Mouse (Mus musculus) subcutaneous adipose tissue, adult 2 months (tissue): Measurements from ENCODE around the gene Olfr397. TPM values are rescaled to one million over a fixed set of nuclear protein-coding genes. Genes with fewer than 3 reads are reported as not detected.

Experiments
- polyA plus RNA-seq: library from polyadenylated mRNA; depleted of rRNA; stranded (reverse); fragments of >200 nt; gene quantifications from 2 replicates; pipeline ENCODE4 v1.2.3, GENCODE M21; 2012; ENCODE audit warnings: low replicate concordance; rRNA removed

Olfr397 gene
- not detected in 2 replicates for polyA plus RNA-seq

GRCm38 (mm10) chr11:73960517-73960916 is at the start of gene Olfr397:
TSS of gene Olfr397 (plus strand) at chr11:73960817.

GRCm38 (mm10) chr11:73936377-73936776 is 24.2 kb upstream of the Olfr397 start, which contains the start of gene Olfr23:
TSS of gene Olfr23 (plus strand) at chr11:73936677.

GRCm38 (mm10) chr11:73990307-73990706 is 29.7 kb downstream of the Olfr397 start, which contains the start of gene Olfr398:
TSS of gene Olfr398 (minus strand) at chr11:73990407.

Other genes with a start within 250 kb of the Olfr397 start
- gene Olfr389, start 180.1 kb upstream of the Olfr397 start, polyA plus RNA-seq: not detected in 2 replicates
- not detected in 2 replicates for gene Olfr390, start 177.9 kb upstream of the Olfr397 start, polyA plus RNA-seq
- not detected in 2 replicates for gene Olfr391-ps, start 157.8 kb upstream of the Olfr397 start, polyA plus RNA-seq
- not detected in 2 replicates for gene Olfr392, start 143.8 kb upstream of the Olfr397 start, polyA plus RNA-seq
- gene Olfr393, start 109.4 kb upstream of the Olfr397 start, polyA plus RNA-seq: not detected in 2 replicates
- not detected in 2 replicates for gene Olfr394, start 70.0 kb upstream of the Olfr397 start, polyA plus RNA-seq
- not detected in 2 replicates for gene Olfr395, start 51.5 kb upstream of the Olfr397 start, polyA plus RNA-seq
- gene Olfr23, start 24.1 kb upstream of the Olfr397 start, polyA plus RNA-seq: not detected in 2 replicates
- not detected in 2 replicates for gene Olfr398, start 29.6 kb downstream of the Olfr397 start, polyA plus RNA-seq
- gene Olfr139, start 95.7 kb downstream of the Olfr397 start, polyA plus RNA-seq: not detected in 2 replicates
- not detected in 2 replicates for gene Olfr399, start 95.8 kb downstream of the Olfr397 start, polyA plus RNA-seq
- not detected in 2 replicates for gene Zfp616, start 109.1 kb downstream of the Olfr397 start, polyA plus RNA-seq
- not detected in 2 replicates for gene Olfr401, start 152.9 kb downstream of the Olfr397 start, polyA plus RNA-seq
- gene Olfr402, start 192.7 kb downstream of the Olfr397 start, polyA plus RNA-seq: not detected in 2 replicates
- not detected in 2 replicates for gene Olfr403, start 225.4 kb downstream of the Olfr397 start, polyA plus RNA-seq